Mouse (Mus musculus): ENCODE data around the gene Fgfbp3. TPM values are rescaled to one million over a fixed set of nuclear protein-coding genes. Genes with fewer than 3 reads are reported as not detected.
"Not testable (repeated sequence)": the region's sequence is repeated elsewhere in the genome, so short reads cannot be mapped to it uniquely, and the experiment has no call there.

Gene Fgfbp3
- polyA plus RNA-seq (2016; fragmentation: Nextera tagmentation; extraction: Ambion mirVana), result 23.9 and 33.3 TPM in 2 replicates

DNA sequence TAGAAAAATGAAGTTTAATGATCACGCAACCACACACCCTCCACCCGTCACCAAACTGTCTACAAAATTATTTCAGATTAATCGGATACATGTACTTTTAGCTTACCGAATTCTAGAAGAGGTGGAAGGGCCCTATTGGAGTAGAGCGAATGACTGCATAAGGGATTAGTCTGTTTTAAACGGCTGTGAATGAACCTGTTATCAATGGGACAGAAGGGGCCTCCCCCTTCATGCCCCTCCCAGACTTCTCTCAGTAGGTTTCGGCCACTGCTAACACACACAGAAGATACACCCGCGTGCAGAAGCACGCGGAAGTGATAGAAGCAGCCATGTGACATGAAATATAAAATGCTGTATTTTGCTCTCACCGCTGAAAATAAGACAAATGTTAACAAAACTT lies at the start of gene Fgfbp3:
Gene Fgfbp3 (minus strand): TSS at position 150 of the 400 bp plus-strand sequence.
- peak; percentile 30 for DNase-seq (ENCODE audit: low spot score)
- H3K27me3 ChIP-seq (ENCODE audit: low read depth, poor library complexity, severe bottlenecking), result no peaks in the 10 kb centered on the region
- H3K4me3 ChIP-seq, result peak within 1 kb of the TSS; percentile 84
- H3K9me3 ChIP-seq (replicated peaks), result no peaks in the 10 kb centered on the region
- no peaks in the 10 kb centered on the region for H3K36me3 ChIP-seq
- 8% methylated on average over 12 of the region's 12 CpGs for WGBS
- peak within 1 kb of the TSS; percentile 97 for H3K27ac ChIP-seq (replicated peaks)
- H3K4me1 ChIP-seq, result peaks cover 41% of the 10 kb centered on the region

DNA sequence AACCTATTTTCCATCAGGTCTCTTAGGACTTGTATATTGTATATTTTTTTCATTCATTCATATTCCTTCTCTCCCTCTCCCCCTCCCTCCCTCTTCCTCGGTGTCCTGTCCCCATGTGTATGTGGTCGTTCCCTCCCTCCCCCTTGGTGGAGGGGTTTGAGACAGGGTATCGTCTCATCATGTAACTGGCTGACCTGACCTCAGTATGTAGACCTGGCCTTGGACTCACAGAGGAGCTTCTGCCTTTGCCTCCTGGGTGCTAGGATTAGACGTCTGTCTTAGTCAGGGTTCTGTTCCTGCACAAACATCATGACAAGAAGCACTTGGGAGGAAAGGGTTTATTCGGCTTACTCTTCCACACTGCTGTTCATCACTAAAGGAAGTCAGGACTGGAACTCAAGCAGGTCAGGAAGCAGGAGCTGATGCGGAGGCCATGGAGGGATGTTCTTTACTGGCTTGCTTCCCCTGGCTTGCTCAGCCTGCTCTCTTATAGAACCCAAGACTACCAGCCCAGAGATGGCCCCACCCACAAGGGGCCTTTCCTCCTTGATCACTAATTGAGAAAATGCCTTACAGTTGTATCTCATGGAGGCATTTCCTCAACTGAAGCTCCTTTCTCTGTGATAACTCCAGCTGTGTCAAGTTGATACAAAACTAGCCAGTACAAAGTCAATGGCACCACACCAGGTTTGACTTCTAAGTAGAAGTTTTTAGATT lies 43.3 kb upstream of the Fgfbp3 start:
- 85% methylated on average over 6 of the region's 6 CpGs for WGBS
- DNase-seq (ENCODE audit: low spot score); H3K9me3 ChIP-seq (replicated peaks); H3K27me3 ChIP-seq (ENCODE audit: low read depth, poor library complexity, severe bottlenecking); H3K27ac ChIP-seq (replicated peaks); H3K4me3 ChIP-seq; H3K4me1 ChIP-seq: not testable (repeated sequence)
- peaks cover 89% of the 10 kb centered on the region for H3K36me3 ChIP-seq

DNA sequence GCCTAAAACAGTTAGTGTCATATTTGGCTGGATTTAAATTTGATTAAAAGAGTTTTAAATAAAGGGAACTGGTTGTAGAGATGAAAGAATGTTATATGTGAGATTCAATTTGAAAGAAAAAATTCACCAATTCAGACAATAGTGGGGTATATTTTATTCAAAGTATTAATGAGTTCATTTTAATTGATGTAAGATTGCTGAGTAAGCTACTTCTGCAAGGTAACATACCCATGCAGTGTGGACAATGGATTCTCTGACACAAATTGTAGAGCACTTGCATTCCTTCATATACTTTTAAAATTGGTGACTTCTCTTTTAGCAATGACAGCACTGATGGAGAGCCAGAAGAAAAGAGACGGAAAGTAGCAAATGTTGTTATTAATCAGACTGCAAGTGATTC lies 41.9 kb upstream of the Fgfbp3 start:
- DNase-seq (ENCODE audit: low spot score), result no peak
- Histone ChIP-seq H3K4me1 (no peaks in the 10 kb centered on the region), H3K36me3 (peaks cover 88% of the 10 kb centered on the region), H3K27ac (replicated peaks) (no peak overlapping the region), H3K27me3 (ENCODE audit: low read depth, poor library complexity, severe bottlenecking) (no peaks in the 10 kb centered on the region), H3K9me3 (replicated peaks) (no peaks in the 10 kb centered on the region), H3K4me3 (no peak overlapping the region)
- WGBS, result 94% methylated on average over 1 of the region's 1 CpGs

DNA sequence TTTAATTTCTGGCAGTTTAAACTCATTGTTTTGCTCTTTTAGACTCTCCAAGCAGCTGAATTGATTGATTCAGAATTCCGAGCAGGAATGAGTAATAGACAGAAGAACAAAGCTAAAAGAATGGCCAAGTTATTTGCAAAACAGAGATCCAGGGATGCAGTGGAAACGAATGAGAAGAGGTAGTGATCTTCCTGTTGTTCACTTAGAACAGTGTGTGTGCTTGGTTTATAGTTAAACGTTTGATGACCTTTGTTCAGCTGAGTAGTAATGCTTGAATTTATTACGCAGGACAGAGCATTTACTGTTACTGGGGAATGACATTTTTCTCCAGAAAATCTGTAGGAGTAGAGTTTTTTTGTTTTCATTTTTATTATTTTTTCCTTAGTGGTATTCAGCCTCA lies 38.9 kb upstream of the Fgfbp3 start:
- H3K27ac ChIP-seq (replicated peaks), result no peak overlapping the region
- peaks cover 69% of the 10 kb centered on the region for H3K36me3 ChIP-seq
- no peaks in the 10 kb centered on the region for H3K27me3 ChIP-seq (ENCODE audit: low read depth, poor library complexity, severe bottlenecking)
- H3K9me3 ChIP-seq (replicated peaks), result no peaks in the 10 kb centered on the region
- DNase-seq (ENCODE audit: low spot score), result no peak
- 89% methylated on average over 4 of the region's 4 CpGs for WGBS
- peaks cover 9% of the 10 kb centered on the region for H3K4me1 ChIP-seq
- no peak overlapping the region for H3K4me3 ChIP-seq

DNA sequence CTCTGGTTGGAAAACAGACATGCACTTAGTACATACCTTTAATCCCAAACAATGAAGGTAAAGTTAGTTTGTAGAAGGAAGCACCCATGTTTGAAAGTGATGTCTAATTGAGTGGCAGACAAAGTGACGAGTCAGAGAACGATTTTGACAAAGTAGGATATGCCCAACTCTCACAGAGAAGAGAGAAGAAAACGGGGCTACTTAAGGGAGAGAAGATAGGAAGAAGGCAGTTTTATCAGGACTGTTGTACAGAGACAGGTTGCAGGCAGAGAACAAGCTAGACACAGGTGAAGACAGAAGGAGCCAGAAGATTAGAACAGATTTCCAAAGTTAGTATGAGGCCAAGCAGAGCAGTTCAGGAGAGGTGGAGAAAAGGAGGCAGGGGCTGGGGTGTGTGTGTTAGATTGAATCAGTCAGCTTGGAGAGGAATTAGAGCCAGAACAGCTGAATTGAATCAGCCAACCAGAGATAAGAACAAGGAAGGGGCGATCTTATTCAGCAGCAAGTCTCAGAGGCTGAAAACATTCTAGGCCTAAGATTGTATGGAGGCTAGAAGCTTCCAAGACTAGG lies 34.3 kb upstream of the Fgfbp3 start:
- Histone ChIP-seq H3K9me3 (replicated peaks) (no peaks in the 10 kb centered on the region), H3K36me3 (peaks cover 38% of the 10 kb centered on the region), H3K4me1 (peaks cover 13% of the 10 kb centered on the region), H3K27ac (replicated peaks) (no peak overlapping the region), H3K4me3 (no peak overlapping the region), H3K27me3 (ENCODE audit: low read depth, poor library complexity, severe bottlenecking) (no peaks in the 10 kb centered on the region)
- DNase-seq (ENCODE audit: low spot score), result no peak
- WGBS, result 55% methylated on average over 4 of the region's 4 CpGs

DNA sequence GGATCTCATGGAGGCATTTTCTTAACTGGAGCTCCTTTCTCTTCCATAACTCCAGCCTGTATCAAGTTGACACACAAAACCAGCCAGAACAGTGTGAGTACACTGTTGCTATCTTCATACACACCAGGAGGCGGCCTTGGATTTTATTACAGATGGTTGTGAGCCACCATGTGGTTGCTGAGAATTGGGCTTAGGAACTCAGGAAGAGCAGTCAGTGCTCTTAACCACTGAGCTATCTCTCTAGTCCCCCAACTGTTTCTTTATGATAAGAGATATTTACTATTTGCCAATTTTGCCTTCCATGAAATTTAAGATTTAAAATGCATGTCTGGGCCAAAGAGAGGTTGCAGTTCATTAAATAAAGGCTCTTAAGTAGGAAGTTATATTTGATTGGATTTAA lies 20.6 kb upstream of the Fgfbp3 start:
- peaks cover 36% of the 10 kb centered on the region for H3K36me3 ChIP-seq
- H3K9me3 ChIP-seq (replicated peaks), result no peaks in the 10 kb centered on the region
- no peaks in the 10 kb centered on the region for H3K4me1 ChIP-seq
- no peak overlapping the region for H3K4me3 ChIP-seq
- WGBS, result 91% methylated on average over 1 of the region's 1 CpGs
- no peaks in the 10 kb centered on the region for H3K27me3 ChIP-seq (ENCODE audit: low read depth, poor library complexity, severe bottlenecking)
- DNase-seq (ENCODE audit: low spot score), result no peak
- no peak overlapping the region for H3K27ac ChIP-seq (replicated peaks)

DNA sequence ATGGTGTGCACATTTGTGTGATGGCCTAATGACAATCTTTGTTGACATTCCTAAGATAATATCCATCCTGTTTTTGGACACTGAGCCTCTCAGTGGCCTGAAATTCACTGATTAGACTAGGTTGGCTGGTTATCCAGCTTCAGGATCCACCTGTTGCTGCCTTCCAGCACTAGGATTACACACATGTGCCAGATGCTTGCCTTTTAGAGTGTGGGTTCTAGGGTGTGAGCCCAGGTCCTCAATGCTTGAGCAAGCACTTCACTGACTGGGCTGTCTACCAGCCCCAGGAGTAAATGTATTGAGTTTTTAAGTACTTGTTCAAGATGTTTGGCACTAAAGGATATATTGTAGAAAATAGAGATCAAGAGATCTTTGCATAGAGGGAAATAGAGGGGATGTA lies 18.6 kb upstream of the Fgfbp3 start:
- H3K4me3 ChIP-seq, result no peak overlapping the region
- peaks cover 27% of the 10 kb centered on the region for H3K36me3 ChIP-seq
- no peaks in the 10 kb centered on the region for H3K9me3 ChIP-seq (replicated peaks)
- no peaks in the 10 kb centered on the region for H3K4me1 ChIP-seq
- no peak for DNase-seq (ENCODE audit: low spot score)
- H3K27me3 ChIP-seq (ENCODE audit: low read depth, poor library complexity, severe bottlenecking), result no peaks in the 10 kb centered on the region
- no peak overlapping the region for H3K27ac ChIP-seq (replicated peaks)

DNA sequence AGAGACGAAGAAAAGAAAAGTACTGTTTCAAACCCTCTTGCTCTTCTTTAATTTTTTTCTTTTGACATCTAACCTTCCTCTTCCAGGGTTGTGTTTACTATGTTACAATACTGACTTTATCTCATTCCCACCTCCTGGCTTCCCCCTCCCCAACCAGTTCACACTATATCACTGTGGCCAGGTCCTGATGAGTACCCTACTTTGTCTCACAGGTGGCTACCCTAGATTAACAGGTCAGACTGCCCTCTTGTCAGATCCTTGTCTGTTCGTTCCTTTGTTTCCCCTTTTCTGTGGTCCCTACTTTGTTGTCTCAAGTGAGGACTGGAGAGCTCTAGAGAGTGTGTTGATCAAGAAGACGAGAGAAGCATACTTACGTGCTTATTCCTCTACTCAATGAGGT lies 16.9 kb upstream of the Fgfbp3 start:
- DNase-seq (ENCODE audit: low spot score), result no peak
- Histone ChIP-seq H3K4me1 (no peaks in the 10 kb centered on the region), H3K27me3 (ENCODE audit: low read depth, poor library complexity, severe bottlenecking) (no peaks in the 10 kb centered on the region), H3K36me3 (peaks cover 24% of the 10 kb centered on the region), H3K9me3 (replicated peaks) (no peaks in the 10 kb centered on the region), H3K27ac (replicated peaks) (no peak overlapping the region), H3K4me3 (no peak overlapping the region)
- WGBS, result 90% methylated on average over 4 of the region's 4 CpGs

DNA sequence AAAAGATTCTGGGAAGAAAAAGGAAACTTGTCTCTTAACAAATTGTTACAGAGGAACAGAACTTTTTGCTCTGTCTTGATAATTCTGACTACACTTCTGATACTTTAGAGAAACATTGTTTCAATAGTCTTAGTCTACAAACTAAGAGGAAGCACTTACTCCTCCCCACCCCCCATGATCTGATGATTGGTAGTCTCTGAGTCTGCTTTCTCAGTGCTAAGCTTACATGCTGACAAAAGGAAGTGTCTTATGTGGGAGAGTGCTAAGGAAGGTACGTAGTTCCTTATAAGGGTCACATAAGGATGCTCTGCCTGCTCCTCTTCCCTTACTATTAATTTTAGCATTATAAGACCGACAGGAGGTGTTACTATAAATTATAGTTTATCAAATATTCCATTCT lies 13.2 kb upstream of the Fgfbp3 start:
- H3K27ac ChIP-seq (replicated peaks), result no peak overlapping the region
- H3K27me3 ChIP-seq (ENCODE audit: low read depth, poor library complexity, severe bottlenecking), result no peaks in the 10 kb centered on the region
- no peaks in the 10 kb centered on the region for H3K9me3 ChIP-seq (replicated peaks)
- H3K36me3 ChIP-seq, result peaks cover 19% of the 10 kb centered on the region
- WGBS, result 85% methylated on average over 2 of the region's 2 CpGs
- H3K4me3 ChIP-seq, result no peak overlapping the region
- DNase-seq (ENCODE audit: low spot score), result no peak
- H3K4me1 ChIP-seq, result peaks cover 7% of the 10 kb centered on the region; the same call in 1 of the 2 replicates

DNA sequence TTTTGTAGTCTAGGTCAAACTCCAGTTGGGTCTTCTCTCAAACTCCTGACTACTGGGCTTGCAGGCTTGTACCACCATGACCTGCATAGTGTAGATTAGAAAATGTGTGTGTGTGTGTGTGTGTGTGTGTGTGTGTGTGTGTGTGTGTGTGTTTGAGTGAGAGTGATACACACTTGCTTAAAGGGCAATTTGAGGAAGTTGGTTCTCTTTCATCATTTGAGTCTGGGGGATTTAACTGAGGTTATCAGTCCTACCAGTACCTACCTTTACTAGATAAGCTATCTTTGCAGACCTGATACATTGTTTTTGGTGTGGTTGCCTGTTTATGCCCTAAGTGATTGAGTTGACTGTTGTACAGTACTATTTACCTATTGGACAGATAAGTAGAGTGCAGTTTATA lies 12.7 kb upstream of the Fgfbp3 start:
- Histone ChIP-seq H3K9me3 (replicated peaks) (no peaks in the 10 kb centered on the region), H3K36me3 (peaks cover 19% of the 10 kb centered on the region), H3K4me1 (peaks cover 12% of the 10 kb centered on the region), H3K4me3 (no peak overlapping the region), H3K27me3 (ENCODE audit: low read depth, poor library complexity, severe bottlenecking) (no peaks in the 10 kb centered on the region), H3K27ac (replicated peaks) (no peak overlapping the region)
- no peak for DNase-seq (ENCODE audit: low spot score)

DNA sequence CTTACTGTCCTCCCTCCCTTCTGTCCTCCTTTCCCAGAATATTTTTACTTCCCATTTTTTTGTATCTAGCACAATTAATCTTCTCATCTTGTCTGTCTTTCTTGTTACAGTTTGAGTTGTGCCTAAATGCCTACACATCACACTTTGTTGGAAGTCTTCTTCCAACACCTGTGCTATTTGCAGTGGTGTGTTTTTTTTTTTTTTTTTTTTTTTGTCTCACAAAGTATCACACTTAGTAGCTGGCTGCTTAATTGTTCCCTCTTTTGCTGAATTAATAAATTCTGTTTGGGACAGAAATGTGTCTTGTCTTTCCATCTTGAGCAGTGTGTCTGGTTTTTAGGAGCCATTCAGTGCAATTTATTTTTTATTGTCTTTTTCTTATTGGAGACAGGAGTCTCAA lies 10.4 kb upstream of the Fgfbp3 start:
- Histone ChIP-seq H3K9me3 (replicated peaks) (no peaks in the 10 kb centered on the region), H3K4me1 (peaks cover 23% of the 10 kb centered on the region), H3K27me3 (ENCODE audit: low read depth, poor library complexity, severe bottlenecking) (no peaks in the 10 kb centered on the region), H3K36me3 (peaks cover 6% of the 10 kb centered on the region; the same call in 1 of the 2 replicates), H3K27ac (replicated peaks) (no peak overlapping the region), H3K4me3 (no peak overlapping the region)
- no peak for DNase-seq (ENCODE audit: low spot score)

DNA sequence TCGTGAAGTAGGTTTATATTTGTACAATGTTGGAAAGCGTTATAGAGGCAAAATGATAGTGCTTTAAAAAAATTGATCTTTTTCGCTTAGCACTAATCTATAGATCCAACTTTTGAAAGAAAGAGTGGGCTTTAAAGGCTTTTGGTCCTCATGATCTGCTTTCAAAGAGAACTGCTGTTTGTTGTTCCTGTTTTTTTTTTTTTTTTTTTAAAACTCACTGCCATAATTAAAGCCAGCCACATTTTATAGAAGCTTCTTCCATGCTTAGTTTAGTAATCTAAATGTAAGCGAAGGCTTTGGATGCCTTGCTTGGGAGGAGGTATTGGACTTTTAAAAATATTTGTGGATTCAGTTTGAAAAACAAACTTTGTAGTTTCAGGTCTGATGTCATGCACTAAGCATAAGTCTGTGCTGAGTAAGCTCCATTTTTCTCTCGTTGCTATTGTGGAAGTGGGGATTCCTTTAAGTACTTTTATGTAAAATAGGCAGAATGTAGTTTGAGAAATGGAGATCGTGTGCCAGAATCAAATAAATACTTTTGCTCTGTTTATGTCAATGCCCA lies 8.5 kb upstream of the Fgfbp3 start:
- DNase-seq (ENCODE audit: low spot score), result no peak
- peaks cover 6% of the 10 kb centered on the region; the same call in 1 of the 2 replicates for H3K36me3 ChIP-seq
- 86% methylated on average over 6 of the region's 6 CpGs for WGBS
- peaks cover 24% of the 10 kb centered on the region for H3K4me1 ChIP-seq
- no peak overlapping the region for H3K27ac ChIP-seq (replicated peaks)
- no peaks in the 10 kb centered on the region for H3K27me3 ChIP-seq (ENCODE audit: low read depth, poor library complexity, severe bottlenecking)
- no peaks in the 10 kb centered on the region for H3K9me3 ChIP-seq (replicated peaks)
- H3K4me3 ChIP-seq, result peak overlapping the region; percentile 91; the same call in 1 of the 2 replicates

DNA sequence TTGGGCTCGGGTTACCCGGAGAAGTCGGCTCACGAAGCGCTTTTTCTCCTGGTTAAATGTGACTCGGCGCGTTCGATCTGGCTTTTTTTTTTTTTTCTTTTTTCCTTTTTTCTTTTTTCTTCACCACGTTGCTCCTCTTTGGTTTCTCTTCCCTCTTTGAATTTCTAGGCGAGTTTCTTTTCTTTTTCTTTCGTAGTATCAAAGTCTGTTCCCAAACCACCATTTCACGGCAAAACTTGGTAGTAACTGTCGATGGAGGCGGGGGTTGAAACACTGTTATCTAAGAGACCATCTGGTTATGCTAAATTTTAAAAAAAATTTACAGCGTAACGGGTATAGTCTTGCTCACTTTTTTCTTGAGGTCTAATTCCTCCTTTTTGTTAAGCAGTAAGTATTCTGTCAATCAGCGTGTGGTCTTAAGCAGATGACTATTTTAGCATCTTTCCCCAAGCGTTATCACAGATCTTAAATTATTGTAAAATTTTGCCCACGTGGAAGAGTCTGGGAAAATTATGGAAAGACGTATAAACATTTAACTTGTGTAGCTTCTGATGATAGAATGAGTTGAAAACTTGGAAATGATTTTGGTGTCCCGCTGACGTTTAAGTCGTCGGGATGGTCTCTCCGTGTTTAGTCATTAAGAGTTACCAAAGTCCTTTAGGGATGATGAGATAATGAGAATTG lies 7.3 kb upstream of the Fgfbp3 start:
- WGBS, result 5% methylated on average over 26 of the region's 26 CpGs
- H3K4me1 ChIP-seq, result peaks cover 24% of the 10 kb centered on the region
- peaks cover 4% of the 10 kb centered on the region; the same call in 1 of the 2 replicates for H3K36me3 ChIP-seq
- peak overlapping the region; percentile 94 for H3K27ac ChIP-seq (replicated peaks)
- peak overlapping the region; percentile 91 for H3K4me3 ChIP-seq
- no peak for DNase-seq (ENCODE audit: low spot score)
- no peaks in the 10 kb centered on the region for H3K27me3 ChIP-seq (ENCODE audit: low read depth, poor library complexity, severe bottlenecking)
- no peaks in the 10 kb centered on the region for H3K9me3 ChIP-seq (replicated peaks)
